Mouse (Mus musculus): ENCODE results near the gene Smarca1. TPM values are rescaled to one million over a fixed set of nuclear protein-coding genes. Genes with fewer than 3 reads are reported as not detected.

Smarca1 gene
- polyA plus RNA-seq, 1 experiment, result not detected

DNA sequence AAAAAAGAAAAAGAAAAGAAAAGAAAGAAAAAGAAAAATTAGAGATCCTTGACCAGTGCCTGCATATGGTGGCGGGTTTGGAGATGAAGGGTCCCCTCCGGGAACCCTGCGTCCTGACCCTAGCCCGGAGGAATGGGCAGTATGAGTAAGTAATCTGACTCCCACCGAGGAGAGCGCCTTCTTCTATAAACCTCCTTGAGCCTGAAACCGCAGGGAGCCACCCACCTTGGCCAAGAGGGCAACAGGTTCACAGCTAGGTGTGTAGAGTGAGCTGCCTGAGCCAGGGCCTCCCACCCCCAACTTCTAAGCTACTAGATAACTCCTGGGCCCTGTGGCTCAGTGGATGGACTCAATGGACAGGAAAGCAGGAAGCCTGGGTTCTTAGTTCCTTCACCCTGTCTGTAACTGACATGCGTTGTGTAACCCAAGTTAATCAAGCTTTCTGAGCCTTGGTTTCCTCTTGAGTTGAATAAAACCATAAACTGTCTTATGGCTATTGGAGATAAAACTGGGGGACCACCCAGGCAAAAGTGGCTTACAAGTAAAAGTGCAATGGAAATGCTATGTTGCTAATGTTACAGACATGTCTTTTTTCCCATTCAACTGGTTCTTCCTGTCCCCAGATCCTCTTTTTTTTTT is 20.2 kb upstream of the Smarca1 start:
- peaks cover 2% of the 10 kb centered on the region; the same call in 1 of the 2 replicates for H3K4me1 ChIP-seq (ENCODE audit: control insufficient read depth, insufficient read depth, low read length)
- H3K4me3 ChIP-seq (ENCODE audit: insufficient read depth, low read depth, low read length), result peak overlapping the region; percentile 91
- TF ChIP-seq POLR2A (IDR thresholded peaks at IDR 0.05; ENCODE audit: insufficient read depth, low read depth, low read length) (no peak), CTCF (IDR thresholded peaks at IDR 0.05; ENCODE audit: insufficient read depth, low read depth, low read length) (no peak)
- WGBS, result 15% methylated on average over 8 of the region's 8 CpGs
- no peak overlapping the region for H3K27ac ChIP-seq (ENCODE audit: insufficient read depth, low read depth, low read length)

DNA sequence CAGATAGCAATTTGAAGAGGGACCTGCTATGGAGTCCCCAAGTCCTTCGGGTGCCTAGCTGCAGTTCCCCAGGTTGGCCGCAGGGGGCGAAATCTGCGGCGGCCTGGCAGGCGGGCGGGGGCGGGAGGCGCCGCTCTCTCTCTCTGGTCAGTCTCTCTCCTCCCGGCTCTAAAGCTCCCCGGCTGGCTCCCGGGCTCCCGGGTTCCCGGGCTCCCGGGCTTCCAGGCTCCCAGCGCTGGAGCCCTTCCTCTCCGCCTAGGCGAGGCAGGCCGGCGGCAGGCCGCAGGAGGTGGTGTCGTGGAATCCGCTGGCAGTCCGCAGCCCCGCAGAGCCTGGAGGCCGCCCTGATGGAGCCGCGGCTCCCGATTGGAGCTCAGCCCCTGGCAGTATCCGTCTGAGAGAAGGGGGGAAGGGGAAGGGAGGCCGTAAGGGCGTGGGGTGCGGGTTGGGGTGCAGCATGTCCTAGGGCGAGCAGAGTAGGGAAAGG is 19.6 kb upstream of the Smarca1 start, which contains the start of gene Ocrl:
Gene Ocrl, plus strand, starts transcription at position 82 of the 487 bp plus-strand sequence.
- peak; percentile 39; the same call in 1 of the 2 replicates for TF ChIP-seq POLR2A (IDR thresholded peaks at IDR 0.05; ENCODE audit: insufficient read depth, low read depth, low read length)
- peak; percentile 82 for TF ChIP-seq CTCF (IDR thresholded peaks at IDR 0.05; ENCODE audit: insufficient read depth, low read depth, low read length)
- H3K4me1 ChIP-seq (ENCODE audit: control insufficient read depth, insufficient read depth, low read length), result no peaks in the 10 kb centered on the region
- peak within 1 kb of the TSS; percentile 91 for H3K4me3 ChIP-seq (ENCODE audit: insufficient read depth, low read depth, low read length)
- 7% methylated on average over 35 of the region's 35 CpGs for WGBS
- peak within 1 kb of the TSS; percentile 86; the same call in 1 of the 2 replicates for H3K27ac ChIP-seq (ENCODE audit: insufficient read depth, low read depth, low read length)

GRCm38 (mm10) chrX:47891907-47892430 is 805 bp downstream of the Smarca1 start:
- Histone ChIP-seq H3K4me1 (ENCODE audit: control insufficient read depth, insufficient read depth, low read length) (no peaks in the 10 kb centered on the region), H3K27ac (ENCODE audit: insufficient read depth, low read depth, low read length) (peak overlapping the region; percentile 20; the same call in 1 of the 2 replicates), H3K4me3 (ENCODE audit: insufficient read depth, low read depth, low read length) (peak overlapping the region; percentile 78)
- 29% methylated on average over 24 of the region's 36 CpGs for WGBS
- no peak for TF ChIP-seq POLR2A (IDR thresholded peaks at IDR 0.05; ENCODE audit: insufficient read depth, low read depth, low read length)
- no peak for TF ChIP-seq CTCF (IDR thresholded peaks at IDR 0.05; ENCODE audit: insufficient read depth, low read depth, low read length)

DNA sequence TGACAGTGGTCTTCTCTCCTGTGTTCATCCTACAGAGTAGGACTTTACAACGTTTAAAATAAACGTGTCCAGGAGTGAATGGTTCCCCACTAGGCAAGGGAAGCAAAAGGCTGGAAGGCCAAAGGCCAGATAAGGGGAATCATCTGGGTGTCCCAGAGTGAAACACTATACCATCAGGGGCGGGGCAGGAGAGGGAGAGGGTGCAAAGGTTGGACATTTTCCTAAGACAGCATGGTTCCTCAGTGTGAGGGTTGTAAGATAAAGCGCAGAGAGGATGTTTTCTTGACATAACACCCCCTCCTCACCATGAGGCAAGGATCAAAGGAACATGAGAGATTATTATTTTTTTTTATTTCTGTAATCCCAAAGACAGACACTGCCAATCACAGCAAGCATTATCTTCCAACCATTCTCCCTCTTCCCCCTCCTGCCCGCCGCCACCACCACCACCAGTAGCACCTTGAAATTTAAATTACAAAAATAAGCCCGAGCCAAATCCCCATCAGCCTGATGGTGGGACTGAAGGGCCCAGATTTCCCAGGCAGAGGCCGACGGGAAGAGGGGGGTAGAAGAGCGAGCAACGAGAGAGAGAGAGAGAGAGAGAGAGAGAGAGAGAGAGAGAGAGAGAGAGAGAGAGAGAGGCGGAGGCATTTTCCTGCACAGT is 1.4 kb downstream of the Smarca1 start:
- H3K4me1 ChIP-seq (ENCODE audit: control insufficient read depth, insufficient read depth, low read length), result no peaks in the 10 kb centered on the region
- whole genome bisulfite sequencing, result 12% methylated on average over 11 of the region's 12 CpGs
- peak overlapping the region; percentile 78 for H3K4me3 ChIP-seq (ENCODE audit: insufficient read depth, low read depth, low read length)
- TF ChIP-seq POLR2A (IDR thresholded peaks at IDR 0.05; ENCODE audit: insufficient read depth, low read depth, low read length) (no peak), CTCF (IDR thresholded peaks at IDR 0.05; ENCODE audit: insufficient read depth, low read depth, low read length) (no peak)
- H3K27ac ChIP-seq (ENCODE audit: insufficient read depth, low read depth, low read length), result no peak overlapping the region

DNA sequence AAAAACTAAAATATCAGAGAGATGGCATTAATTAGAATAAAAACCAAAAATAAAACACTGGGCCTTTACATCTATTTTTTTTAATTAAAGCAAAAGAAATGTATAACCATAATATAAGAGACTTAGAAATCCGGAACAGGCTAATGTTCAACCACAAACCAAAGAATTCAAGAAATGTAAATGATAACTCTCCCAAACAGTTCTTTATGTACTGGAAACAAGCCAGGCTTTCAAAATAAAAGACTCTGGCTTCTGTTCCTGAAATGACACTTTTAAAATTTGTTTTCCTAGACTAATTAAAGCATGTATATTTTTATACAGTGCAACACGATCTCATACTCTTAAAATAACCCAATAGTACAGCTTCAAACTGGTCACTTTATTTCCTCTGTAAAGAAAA is 5.4 kb downstream of the Smarca1 start:
- TF ChIP-seq POLR2A (IDR thresholded peaks at IDR 0.05; ENCODE audit: insufficient read depth, low read depth, low read length) (no peak), CTCF (IDR thresholded peaks at IDR 0.05; ENCODE audit: insufficient read depth, low read depth, low read length) (no peak)
- H3K4me3 ChIP-seq (ENCODE audit: insufficient read depth, low read depth, low read length), result no peak overlapping the region
- no peak overlapping the region for H3K27ac ChIP-seq (ENCODE audit: insufficient read depth, low read depth, low read length)
- 66% methylated on average over 2 of the region's 2 CpGs for WGBS
- no peaks in the 10 kb centered on the region for H3K4me1 ChIP-seq (ENCODE audit: control insufficient read depth, insufficient read depth, low read length)

DNA sequence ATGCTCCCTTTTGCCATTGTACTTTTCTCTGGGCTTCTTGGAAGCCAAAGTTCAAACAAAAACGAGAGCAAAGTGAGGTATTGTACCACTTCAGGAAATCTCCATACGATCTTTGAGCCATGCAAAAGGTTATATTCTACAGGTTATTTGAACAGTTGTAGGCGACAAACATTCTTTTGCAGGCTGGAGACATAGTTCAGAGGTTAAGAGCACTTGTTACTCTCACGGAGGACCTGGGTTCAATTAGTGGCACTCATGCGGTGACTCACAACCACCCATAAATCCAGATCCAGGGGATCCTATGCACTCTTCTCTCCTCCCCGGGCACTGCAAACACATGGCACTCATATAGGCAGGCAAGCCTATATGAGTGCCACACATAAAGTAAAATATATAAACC is 10.0 kb downstream of the Smarca1 start:
- 90% methylated on average over 6 of the region's 6 CpGs for WGBS
- no peak for TF ChIP-seq CTCF (IDR thresholded peaks at IDR 0.05; ENCODE audit: insufficient read depth, low read depth, low read length)
- no peak for TF ChIP-seq POLR2A (IDR thresholded peaks at IDR 0.05; ENCODE audit: insufficient read depth, low read depth, low read length)
- Histone ChIP-seq H3K4me3 (ENCODE audit: insufficient read depth, low read depth, low read length) (no peak overlapping the region), H3K27ac (ENCODE audit: insufficient read depth, low read depth, low read length) (no peak overlapping the region), H3K4me1 (ENCODE audit: control insufficient read depth, insufficient read depth, low read length) (no peaks in the 10 kb centered on the region)

- Histone ChIP-seq H3K4me3 (ENCODE audit: insufficient read depth, low read depth, low read length) (no peak overlapping the region), H3K27ac (ENCODE audit: insufficient read depth, low read depth, low read length) (no peak overlapping the region), H3K4me1 (ENCODE audit: control insufficient read depth, insufficient read depth, low read length) (no peaks in the 10 kb centered on the region)
- TF ChIP-seq CTCF (IDR thresholded peaks at IDR 0.05; ENCODE audit: insufficient read depth, low read depth, low read length), result no peak
- TF ChIP-seq POLR2A (IDR thresholded peaks at IDR 0.05; ENCODE audit: insufficient read depth, low read depth, low read length), result no peak
- 25% methylated on average over 2 of the region's 2 CpGs for WGBS
Observed at GRCm38 (mm10) chrX:47880052-47880451, 12.7 kb downstream of the Smarca1 start.

GRCm38 (mm10) chrX:47858544-47858943 is 34.2 kb downstream of the Smarca1 start:
- no peaks in the 10 kb centered on the region for H3K4me1 ChIP-seq (ENCODE audit: control insufficient read depth, insufficient read depth, low read length)
- no peak overlapping the region for H3K4me3 ChIP-seq (ENCODE audit: insufficient read depth, low read depth, low read length)
- 100% methylated on average over 1 of the region's 1 CpGs for WGBS
- TF ChIP-seq POLR2A (IDR thresholded peaks at IDR 0.05; ENCODE audit: insufficient read depth, low read depth, low read length) (no peak), CTCF (IDR thresholded peaks at IDR 0.05; ENCODE audit: insufficient read depth, low read depth, low read length) (no peak)
- no peak overlapping the region for H3K27ac ChIP-seq (ENCODE audit: insufficient read depth, low read depth, low read length)

GRCm38 (mm10) chrX:47835835-47836195 is 57.0 kb downstream of the Smarca1 start:
- WGBS, result 21% methylated on average over 1 of the region's 1 CpGs
- Histone ChIP-seq H3K4me3 (ENCODE audit: insufficient read depth, low read depth, low read length) (no peak overlapping the region), H3K4me1 (ENCODE audit: control insufficient read depth, insufficient read depth, low read length) (no peaks in the 10 kb centered on the region), H3K27ac (ENCODE audit: insufficient read depth, low read depth, low read length) (no peak overlapping the region)
- TF ChIP-seq CTCF (IDR thresholded peaks at IDR 0.05; ENCODE audit: insufficient read depth, low read depth, low read length), result no peak
- no peak for TF ChIP-seq POLR2A (IDR thresholded peaks at IDR 0.05; ENCODE audit: insufficient read depth, low read depth, low read length)

Data from olfactory bulb, adult 2 months (tissue).